Mouse (Mus musculus) activated CD4-positive, CD25-positive, alpha-beta regulatory T cell, adult 4 months (primary cell): ENCODE data around the gene Tmem114. TPM values are rescaled to one million over a fixed set of nuclear protein-coding genes. Genes with fewer than 3 reads are reported as not detected.

Source experiments
- ATAC-seq: one replicate; pipeline ENCODE4 v1.8.0; 2017
- polyA plus RNA-seq, 2 experiments: library from polyadenylated mRNA; unstranded; fragments of 100-300 nt; shearing (Covaris generic); gene quantifications; one replicate each; pipeline ENCODE4 v1.2.1; 2017

Tmem114 gene
- polyA plus RNA-seq, 2 experiments from 2014 or later, result not detected

DNA sequence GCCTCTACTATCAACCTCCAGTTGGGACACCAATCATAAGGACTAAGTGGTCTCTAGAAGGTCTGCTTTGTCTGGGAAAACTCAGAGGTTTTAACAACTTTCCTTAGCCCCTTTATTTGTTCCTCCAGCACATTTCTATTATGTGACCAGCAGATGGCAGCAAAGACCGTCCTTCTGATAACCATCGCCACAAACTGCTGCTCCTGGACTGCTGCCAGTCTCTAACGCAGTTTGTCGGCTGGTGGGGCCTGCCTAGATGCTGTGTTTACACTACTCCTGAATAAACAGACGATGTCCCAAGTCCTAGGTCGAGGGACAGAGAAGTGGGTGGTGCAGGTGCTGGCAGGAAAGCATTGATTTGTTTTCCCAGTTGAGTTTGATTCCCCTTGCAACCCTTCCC lies 18.2 kb downstream of the Tmem114 start:
- ATAC-seq, result peak; percentile 73

DNA sequence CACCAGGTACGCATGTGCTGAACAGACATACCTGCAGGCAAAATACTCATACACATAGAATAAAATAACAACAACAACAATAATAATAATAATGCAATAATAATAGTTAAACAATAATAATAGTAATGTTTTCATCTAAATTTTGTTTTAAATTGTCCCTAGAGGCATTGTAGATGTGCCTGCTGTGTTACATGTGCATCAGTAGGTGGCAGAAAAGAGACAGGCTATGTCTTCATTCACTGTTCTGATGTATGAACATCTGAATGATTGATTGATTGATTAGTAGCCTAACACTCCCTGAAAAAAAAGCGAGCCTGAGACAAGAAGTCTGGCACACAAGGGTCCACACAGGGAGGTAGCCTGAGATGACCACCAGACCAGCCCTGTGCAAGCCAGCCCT lies 22.3 kb downstream of the Tmem114 start:
- ATAC-seq, result no peak

DNA sequence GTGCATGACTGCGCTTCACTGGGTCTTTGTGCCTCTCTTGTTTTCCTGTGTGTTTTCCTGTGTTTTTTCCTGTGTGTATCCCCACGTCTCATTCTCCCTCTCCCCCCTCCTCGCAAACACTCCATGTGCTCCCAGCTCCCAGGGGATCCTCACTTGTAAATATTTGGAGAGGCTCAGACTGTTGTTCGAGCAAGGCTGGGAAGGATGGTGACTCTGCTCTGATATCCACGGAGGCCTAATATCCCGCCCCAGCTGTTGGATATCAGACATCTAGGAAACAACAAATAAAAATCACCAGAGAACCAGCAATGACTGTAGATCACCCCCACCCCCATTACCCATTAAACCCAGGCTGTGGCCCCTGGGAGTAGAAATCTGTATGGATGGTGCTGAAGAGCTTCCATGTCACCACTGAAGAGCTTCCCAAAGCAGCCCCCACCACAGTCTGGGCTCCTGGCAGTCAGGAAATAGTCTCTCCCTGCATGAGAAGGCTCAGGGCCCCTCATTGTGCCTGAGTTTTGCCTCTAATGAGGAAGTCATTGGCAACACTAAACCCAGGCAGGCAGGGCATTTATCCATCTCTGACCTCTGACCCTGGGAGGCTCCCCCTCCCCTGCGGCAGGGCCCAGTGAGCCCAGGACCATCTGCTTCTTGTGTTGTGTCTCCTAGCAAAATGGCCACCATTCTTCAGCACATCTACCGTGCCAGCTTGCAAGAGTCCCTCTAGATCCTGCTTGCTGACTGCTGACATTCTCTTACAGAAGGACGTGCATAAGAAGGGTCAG lies 23.6 kb downstream of the Tmem114 start:
- ATAC-seq, result no peak

DNA sequence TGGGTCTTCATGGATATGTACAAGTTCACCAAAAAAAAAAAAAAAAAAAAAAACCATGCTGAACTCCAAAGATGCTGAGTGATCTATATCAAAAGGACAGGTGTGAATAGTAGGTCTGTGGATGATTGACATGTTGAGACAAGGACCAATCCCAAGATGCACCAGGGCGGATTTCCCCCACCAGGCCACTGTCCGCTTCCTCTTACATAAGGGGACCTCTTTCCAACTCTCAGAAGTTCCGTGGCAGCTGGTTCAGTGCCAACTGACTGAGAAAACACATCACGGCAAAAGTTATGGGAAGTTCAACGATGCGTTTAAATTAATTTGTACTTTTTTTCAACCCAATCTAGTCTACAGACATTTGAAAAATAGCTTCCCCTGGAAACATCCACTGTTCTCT lies 25.1 kb downstream of the Tmem114 start:
- no peak for ATAC-seq

DNA sequence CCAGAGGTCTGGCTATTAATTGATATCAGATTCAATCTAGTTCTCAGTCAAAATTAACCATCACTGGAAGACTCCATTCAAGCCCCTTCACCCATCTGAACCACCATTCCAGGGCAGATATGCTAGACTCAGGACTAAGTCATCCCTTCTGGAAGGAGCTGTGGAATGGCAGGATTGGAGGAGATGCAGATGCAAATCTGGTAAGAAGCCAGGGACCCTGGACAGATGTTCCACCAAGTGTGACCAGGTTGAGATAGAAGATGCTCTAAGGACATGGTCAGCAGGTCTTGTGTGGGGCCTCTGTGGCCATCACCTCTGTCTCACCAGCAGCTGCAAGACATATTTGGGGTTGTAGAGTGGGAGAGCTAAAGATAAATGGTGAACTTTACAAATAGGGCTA lies 30.0 kb downstream of the Tmem114 start:
- ATAC-seq, result no peak

DNA sequence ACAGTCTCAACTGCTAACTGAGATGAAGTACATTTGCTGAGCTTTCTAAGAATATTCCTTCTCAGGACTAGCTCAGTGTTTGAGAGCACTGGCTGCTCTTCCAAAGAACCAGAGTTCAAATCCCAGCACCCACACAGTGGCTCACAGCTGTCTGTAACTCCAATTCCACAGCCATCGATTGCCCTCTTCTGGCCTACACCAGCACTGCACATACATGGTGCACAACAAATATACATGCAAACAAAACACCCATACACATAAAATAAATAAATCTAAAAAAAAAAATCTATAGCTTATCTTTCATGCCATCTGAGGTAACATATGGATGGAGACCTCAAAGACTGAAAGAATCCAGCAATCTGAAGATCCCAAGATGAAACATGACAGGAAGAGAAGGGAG lies 36.4 kb downstream of the Tmem114 start:
- no peak for ATAC-seq

DNA sequence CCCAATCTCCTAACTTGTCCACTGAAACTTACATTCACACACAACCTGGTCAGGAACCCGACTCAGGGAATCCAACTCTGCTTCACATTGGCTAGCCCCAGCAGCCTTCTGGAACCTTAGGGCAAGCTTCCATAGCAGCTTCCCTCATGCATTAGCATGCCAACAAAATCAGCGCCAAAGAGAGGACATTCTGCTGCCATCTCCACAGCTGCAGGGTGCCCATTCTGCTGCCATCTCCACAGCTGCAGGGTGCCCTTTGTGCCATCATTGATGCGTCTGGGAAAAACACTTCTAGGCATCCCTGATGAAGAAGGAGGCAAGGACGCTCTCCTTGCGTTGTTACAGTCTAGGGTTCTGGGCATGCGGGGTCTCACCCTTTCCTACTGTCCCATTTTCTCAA lies 38.5 kb downstream of the Tmem114 start:
- no peak for ATAC-seq

DNA sequence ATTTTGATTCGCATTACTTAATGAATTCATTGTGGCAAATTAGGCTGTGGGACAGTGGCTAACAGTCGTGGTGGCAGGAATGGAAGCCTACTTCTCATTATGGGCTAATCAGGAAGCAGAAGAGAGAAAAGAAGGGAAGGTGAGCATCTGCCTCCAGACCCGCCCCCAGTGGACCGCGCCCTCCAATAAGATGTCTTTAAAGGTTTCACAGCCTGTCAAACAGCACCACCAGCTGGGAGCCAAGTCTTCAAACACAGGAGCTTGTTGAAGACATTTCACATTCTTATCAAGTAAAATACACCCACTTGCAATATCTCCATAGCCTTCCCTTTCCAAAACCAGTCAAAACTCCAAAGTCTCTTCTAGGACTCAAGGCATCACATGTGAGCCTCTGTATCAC lies 39.3 kb downstream of the Tmem114 start:
- ATAC-seq, result no peak

DNA sequence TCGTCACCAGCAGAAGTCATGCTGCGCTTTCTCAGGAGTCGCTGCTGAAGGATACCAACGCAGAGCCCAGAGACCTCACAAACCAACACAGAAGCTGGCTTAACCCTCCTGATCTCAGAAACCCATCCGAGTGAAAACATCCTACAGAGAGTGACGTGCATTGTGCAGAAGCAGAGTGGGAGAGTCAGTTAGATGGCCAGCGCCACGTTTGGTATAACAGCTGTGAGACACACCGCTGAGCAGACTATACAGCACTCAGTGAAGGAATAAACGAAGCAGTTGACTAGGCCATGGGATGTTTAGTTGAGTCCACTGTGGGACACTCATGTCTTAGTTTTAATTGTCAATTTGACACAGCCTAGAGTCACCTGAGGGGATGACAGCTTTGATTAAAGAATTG lies 40.2 kb downstream of the Tmem114 start:
- no peak for ATAC-seq

DNA sequence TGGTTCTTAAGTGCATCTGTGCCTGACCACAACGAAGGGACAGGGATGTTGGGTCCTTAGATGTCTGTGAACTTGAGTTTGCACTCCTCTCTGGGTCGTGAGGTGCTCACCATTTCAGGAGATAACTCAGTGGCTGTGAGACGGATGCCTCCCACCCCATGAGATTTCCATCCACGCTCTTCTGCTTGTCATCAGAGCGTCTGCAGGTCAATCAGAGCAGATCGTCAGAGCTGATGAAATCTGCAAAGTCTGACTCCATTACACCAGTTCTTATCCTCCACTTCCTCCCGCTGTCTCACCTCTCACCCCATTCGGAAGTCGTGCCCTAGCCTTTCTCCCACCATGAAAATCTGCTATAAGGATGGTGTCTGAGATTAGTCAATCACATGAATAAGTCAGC lies 41.5 kb downstream of the Tmem114 start:
- ATAC-seq, result no peak

DNA sequence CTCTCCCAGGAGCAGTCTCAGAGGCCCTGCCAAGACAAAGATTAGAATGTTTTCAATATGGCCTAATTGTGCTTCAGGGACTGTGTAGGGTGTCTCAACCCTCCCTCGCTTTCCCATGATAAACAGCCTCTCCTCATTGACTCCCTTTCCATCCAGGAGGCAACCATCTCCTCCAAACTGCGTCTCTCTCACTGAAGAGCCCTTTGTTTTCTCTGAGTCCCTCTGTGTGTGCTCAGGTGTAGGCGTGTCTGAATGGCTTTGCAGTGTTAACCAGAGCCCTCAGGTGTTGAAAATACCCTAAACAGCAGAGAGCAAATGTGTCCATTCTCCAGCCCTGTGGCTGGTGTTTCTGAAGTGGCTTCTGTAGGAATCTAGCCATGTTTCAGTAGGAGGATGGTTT lies 61.9 kb downstream of the Tmem114 start:
- ATAC-seq, result no peak

Other genes starting within 250 kb of the Tmem114 start
- 10 to 100 TPM; 16.4 to 32.0 TPM for gene Mettl22, start 45.7 kb upstream of the Tmem114 start, polyA plus RNA-seq
- 1 to 10 TPM; 1.3 TPM for gene Abat, start 88.3 kb upstream of the Tmem114 start, polyA plus RNA-seq
- gene Pmm2, start 212.5 kb upstream of the Tmem114 start, polyA plus RNA-seq, result 100 to 1,000 TPM in 1 of 2 experiments, 10 to 100 TPM in 1; 95.0 to 108 TPM
- 10 to 100 TPM; 12.0 to 12.2 TPM for gene Tmem186, start 212.6 kb upstream of the Tmem114 start, polyA plus RNA-seq
- 10 to 100 TPM; 25.6 to 32.1 TPM for gene Carhsp1, start 247.0 kb upstream of the Tmem114 start, polyA plus RNA-seq